In genomic region chrX:41957161-41957560, GRCm38 (mm10) we compare ENCODE assay signal across 7 mouse cellular contexts. TPM values are rescaled to one million over a fixed set of nuclear protein-coding genes. Genes with fewer than 3 reads are reported as not detected.
DNase-seq lines count a peak whose midpoint lies in the region; ATAC-seq and TF ChIP-seq lines count a peak whose summit lies in the region.

No protein-coding gene starts in this region.

- H3K36me3 ChIP-seq in liver, embryonic 11.5 days (ENCODE audit: control insufficient read depth, insufficient read depth, low read length): no peaks in the 10 kb centered on the region
- no peaks in the 10 kb centered on the region for H3K36me3 ChIP-seq in liver, postnatal 0 days (replicated peaks; ENCODE audit: insufficient read depth, low read length)

- 49% methylated on average over 4 of the region's 4 CpGs for WGBS in liver, embryonic 11.5 days
- 50% methylated on average over 4 of the region's 4 CpGs for WGBS in bone marrow, adult 2 months
- 54% methylated on average over 4 of the region's 4 CpGs for WGBS in liver, postnatal 0 days (ENCODE audit: insufficient replicate concordance)

- no peak overlapping the region for H3K4me2 ChIP-seq in liver, embryonic 11.5 days
- H3K4me2 ChIP-seq in liver, postnatal 0 days (ENCODE audit: low read depth, low read length): no peak overlapping the region

- H3K4me3 ChIP-seq in liver, embryonic 11.5 days (ENCODE audit: low read depth, low read length): no peak overlapping the region
- H3K4me3 ChIP-seq in bone marrow, adult 2 months (replicated peaks; ENCODE audit: control insufficient read depth, low read depth, low read length): no peak overlapping the region
- H3K4me3 ChIP-seq in liver, postnatal 0 days (ENCODE audit: low read depth, low read length): no peak overlapping the region

- H3K27ac ChIP-seq in liver, embryonic 11.5 days (ENCODE audit: low read depth, low read length): no peak overlapping the region
- no peak overlapping the region for H3K27ac ChIP-seq in bone marrow, adult 2 months (ENCODE audit: control insufficient read depth, insufficient read depth, low read depth, low read length, poor library complexity)
- H3K27ac ChIP-seq in liver, postnatal 0 days (ENCODE audit: low read depth): no peak overlapping the region

- H3K9me3 ChIP-seq in liver, embryonic 11.5 days (ENCODE audit: control insufficient read depth, low read length): no peaks in the 10 kb centered on the region
- H3K9me3 ChIP-seq in liver, postnatal 0 days (ENCODE audit: low read length): no peaks in the 10 kb centered on the region

- no peaks in the 10 kb centered on the region for H3K27me3 ChIP-seq in liver, embryonic 11.5 days (replicated peaks; ENCODE audit: control insufficient read depth, insufficient read depth, low read length)
- H3K27me3 ChIP-seq in liver, postnatal 0 days (ENCODE audit: insufficient read depth, low read length): no peaks in the 10 kb centered on the region

- ATAC-seq in liver, embryonic 11.5 days (replicated peaks; ENCODE audit: low FRiP score): no peak
- no peak for ATAC-seq in liver, postnatal 0 days

- no peaks in the 10 kb centered on the region for H3K4me1 ChIP-seq in liver, embryonic 11.5 days (replicated peaks; ENCODE audit: control insufficient read depth, insufficient read depth, low read length)
- no peaks in the 10 kb centered on the region for H3K4me1 ChIP-seq in bone marrow, adult 2 months (ENCODE audit: control insufficient read depth, insufficient read depth, low read length)
- H3K4me1 ChIP-seq in liver, postnatal 0 days (ENCODE audit: insufficient read depth): no peaks in the 10 kb centered on the region

- TF ChIP-seq EP300 in liver, postnatal 0 days (IDR thresholded peaks at IDR 0.05; ENCODE audit: low read depth): no peak

- TF ChIP-seq CTCF in bone marrow, adult 2 months (IDR thresholded peaks at IDR 0.05; ENCODE audit: control insufficient read depth, insufficient read depth, low read length): peak; percentile 42
- peak; percentile 72 for TF ChIP-seq CTCF in liver, postnatal 0 days (IDR thresholded peaks at IDR 0.05; ENCODE audit: low read depth)

- no peak for TF ChIP-seq POLR2A in bone marrow, adult 2 months (IDR thresholded peaks at IDR 0.05; ENCODE audit: borderline replicate concordance, control insufficient read depth, low read depth, low read length)

- no peak overlapping the region for H3K9ac ChIP-seq in liver, embryonic 11.5 days (ENCODE audit: low read depth, low read length)
- H3K9ac ChIP-seq in liver, postnatal 0 days (replicated peaks): no peak overlapping the region

- DNase-seq in liver: peak; percentile 70
- no peak for DNase-seq in liver, embryonic 11.5 days (ENCODE audit: low spot score)
- DNase-seq in liver, postnatal 0 days: peak; percentile 45
- peak; percentile 43 for DNase-seq in thymus, postnatal 25 days
- DNase-seq in gastrocnemius, postnatal 25 days: no peak
- no peak for DNase-seq in MN1 (ENCODE audit: low spot score)

RNA-seq across cellular contexts. Expression of gene Thoc2, which starts 36.7 kb away (rescaled TPM):
- 62.1 and 67.3 TPM in 2 replicates for polyA plus RNA-seq in liver, embryonic 11.5 days (2014; fragmentation: Nextera tagmentation; extraction: Ambion mirVana)
- 39.3 and 55.4 TPM in 2 replicates for polyA plus RNA-seq in bone marrow, adult 2 months (2011; ENCODE audit: insufficient read depth, insufficient read length, low replicate concordance, missing spikeins)
- polyA plus RNA-seq in liver, postnatal 0 days (2015; fragmentation: Nextera tagmentation; extraction: Ambion mirVana): 21.2 and 25.7 TPM in 2 replicates
- total RNA-seq in gastrocnemius, postnatal 25 days (2021): 10 to 100 TPM; 19.1 to 20.8 TPM

Comparison
In these comparisons a context has a peak if more than half of its experiments do, and no peak if none do; other contexts are left out.
1. DNase-seq: peak in liver (single experiment), liver, postnatal 0 days (single experiment) and thymus, postnatal 25 days (single experiment); none in liver, embryonic 11.5 days (single experiment), gastrocnemius, postnatal 25 days (single experiment) and MN1 (single experiment).